Mouse (Mus musculus): ENCODE data around the gene Col28a1.

The Col28a1 gene

DNA sequence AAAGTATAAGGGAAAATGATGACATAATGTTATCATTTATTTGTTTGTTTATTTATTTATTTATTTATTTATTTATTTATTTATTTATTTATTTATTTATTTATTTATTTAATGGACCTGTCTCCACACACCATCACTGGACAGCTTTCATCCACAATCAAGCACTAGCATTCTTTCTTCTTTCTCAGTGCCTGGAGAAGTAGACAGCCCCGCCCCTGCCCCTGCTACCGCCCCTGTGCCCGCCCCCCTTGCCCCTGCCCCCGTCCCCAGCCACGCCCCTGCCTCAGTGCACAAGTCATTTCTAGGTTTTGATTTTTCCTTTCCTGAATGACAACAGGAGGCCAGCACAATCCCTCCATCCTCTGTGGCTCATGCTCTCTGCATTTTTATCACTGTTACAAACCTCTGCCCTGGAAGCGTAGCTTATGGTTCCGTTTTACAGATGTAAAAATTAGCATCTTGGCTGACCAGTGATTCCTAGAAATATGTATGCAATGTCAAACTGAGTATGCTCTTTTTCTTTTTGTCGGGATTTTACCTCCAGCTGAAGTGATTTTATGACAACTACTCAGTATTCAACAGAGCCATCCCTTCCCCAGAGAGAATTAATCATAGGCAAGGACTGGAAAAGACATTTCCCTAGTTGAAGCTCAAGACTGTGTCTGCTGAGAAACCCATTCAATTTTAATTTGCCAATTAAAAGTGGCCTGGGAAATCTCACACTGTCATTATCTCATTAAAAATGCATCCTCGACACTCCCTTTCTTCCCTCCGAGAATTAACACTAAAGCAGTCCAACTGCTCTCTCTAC, 39.7 kb downstream of the Col28a1 start:
- TF ChIP-seq POU5F1 (IDR thresholded peaks at IDR 0.05; ENCODE audit: borderline replicate concordance, low read length) (no peak), CTCF (conservative IDR thresholded peaks at IDR 0.05; ENCODE audit: low read length) (no peak), NANOG (IDR thresholded peaks at IDR 0.05; ENCODE audit: borderline replicate concordance, low read length) (no peak)
- no peaks in the 10 kb centered on the region for H3K27me3 ChIP-seq (ENCODE audit: insufficient read depth, low read length)
- no peaks in the 10 kb centered on the region for H3K36me3 ChIP-seq (ENCODE audit: insufficient read depth, low read length)
- no peaks in the 10 kb centered on the region for H3K4me1 ChIP-seq (replicated peaks; ENCODE audit: low read depth, low read length)
- H3K4me3 ChIP-seq (replicated peaks; ENCODE audit: low read length), result no peak overlapping the region
- no peaks in the 10 kb centered on the region for H3K9me3 ChIP-seq (ENCODE audit: low read length)

GRCm38 (mm10) chr6:8148916-8149315, 43.5 kb downstream of the Col28a1 start:
- Histone ChIP-seq H3K4me3 (replicated peaks; ENCODE audit: low read length) (no peak overlapping the region), H3K9me3 (ENCODE audit: low read length) (no peaks in the 10 kb centered on the region), H3K27me3 (ENCODE audit: insufficient read depth, low read length) (no peaks in the 10 kb centered on the region), H3K36me3 (ENCODE audit: insufficient read depth, low read length) (no peaks in the 10 kb centered on the region), H3K4me1 (replicated peaks; ENCODE audit: low read depth, low read length) (no peaks in the 10 kb centered on the region)
- TF ChIP-seq POU5F1 (IDR thresholded peaks at IDR 0.05; ENCODE audit: borderline replicate concordance, low read length) (no peak), NANOG (IDR thresholded peaks at IDR 0.05; ENCODE audit: borderline replicate concordance, low read length) (no peak), CTCF (conservative IDR thresholded peaks at IDR 0.05; ENCODE audit: low read length) (no peak)

DNA sequence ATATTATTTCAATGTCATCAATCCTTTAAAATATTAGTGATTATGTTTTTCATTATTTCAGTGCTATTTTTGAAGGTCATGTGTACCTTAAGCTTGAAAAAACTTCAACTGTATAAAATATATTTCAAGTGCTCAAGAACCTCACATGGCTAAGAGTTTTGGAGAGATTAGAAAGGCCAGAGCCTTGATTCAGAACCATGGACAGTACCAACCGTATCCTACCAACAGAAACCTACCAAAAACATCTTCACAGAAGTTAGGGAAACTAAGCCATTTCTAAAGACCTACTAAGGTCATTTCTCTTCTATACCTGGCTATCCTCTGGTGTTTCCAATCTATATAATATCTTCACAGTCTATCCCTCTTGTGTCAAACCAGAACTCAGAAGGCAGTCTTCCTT, 50.5 kb downstream of the Col28a1 start:
- no peaks in the 10 kb centered on the region for H3K4me1 ChIP-seq (replicated peaks; ENCODE audit: low read depth, low read length)
- no peaks in the 10 kb centered on the region for H3K27me3 ChIP-seq (ENCODE audit: insufficient read depth, low read length)
- no peaks in the 10 kb centered on the region for H3K9me3 ChIP-seq (ENCODE audit: low read length)
- TF ChIP-seq CTCF (conservative IDR thresholded peaks at IDR 0.05; ENCODE audit: low read length) (no peak), NANOG (IDR thresholded peaks at IDR 0.05; ENCODE audit: borderline replicate concordance, low read length) (no peak), POU5F1 (IDR thresholded peaks at IDR 0.05; ENCODE audit: borderline replicate concordance, low read length) (no peak)
- no peak overlapping the region for H3K4me3 ChIP-seq (replicated peaks; ENCODE audit: low read length)
- H3K36me3 ChIP-seq (ENCODE audit: insufficient read depth, low read length), result no peaks in the 10 kb centered on the region

DNA sequence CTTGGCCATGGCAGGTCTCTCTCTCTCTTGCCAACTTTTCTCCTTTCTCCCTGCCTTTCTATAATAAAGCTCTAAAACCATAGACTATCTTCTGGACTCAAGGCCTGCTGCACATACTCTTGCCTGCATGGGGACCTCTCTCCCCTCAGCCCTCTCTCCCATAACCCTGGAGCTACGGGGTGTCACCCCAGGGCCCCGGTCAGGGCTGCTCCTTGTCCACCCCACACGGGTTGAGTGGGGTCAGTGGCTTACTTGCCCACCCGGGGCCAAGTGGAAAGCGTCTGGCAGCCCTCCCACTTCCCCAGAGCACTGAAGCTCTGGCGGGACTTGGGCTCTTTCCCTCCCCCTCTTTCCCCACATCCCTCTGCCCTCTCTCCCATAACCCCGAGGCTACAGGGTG, 62.3 kb downstream of the Col28a1 start:
- Histone ChIP-seq H3K9me3 (ENCODE audit: low read length) (no peaks in the 10 kb centered on the region), H3K27me3 (ENCODE audit: insufficient read depth, low read length) (no peaks in the 10 kb centered on the region), H3K4me1 (replicated peaks; ENCODE audit: low read depth, low read length) (no peaks in the 10 kb centered on the region), H3K4me3 (replicated peaks; ENCODE audit: low read length) (no peak overlapping the region), H3K36me3 (ENCODE audit: insufficient read depth, low read length) (no peaks in the 10 kb centered on the region)
- TF ChIP-seq POU5F1 (IDR thresholded peaks at IDR 0.05; ENCODE audit: borderline replicate concordance, low read length) (no peak), CTCF (conservative IDR thresholded peaks at IDR 0.05; ENCODE audit: low read length) (no peak), NANOG (IDR thresholded peaks at IDR 0.05; ENCODE audit: borderline replicate concordance, low read length) (no peak)

DNA sequence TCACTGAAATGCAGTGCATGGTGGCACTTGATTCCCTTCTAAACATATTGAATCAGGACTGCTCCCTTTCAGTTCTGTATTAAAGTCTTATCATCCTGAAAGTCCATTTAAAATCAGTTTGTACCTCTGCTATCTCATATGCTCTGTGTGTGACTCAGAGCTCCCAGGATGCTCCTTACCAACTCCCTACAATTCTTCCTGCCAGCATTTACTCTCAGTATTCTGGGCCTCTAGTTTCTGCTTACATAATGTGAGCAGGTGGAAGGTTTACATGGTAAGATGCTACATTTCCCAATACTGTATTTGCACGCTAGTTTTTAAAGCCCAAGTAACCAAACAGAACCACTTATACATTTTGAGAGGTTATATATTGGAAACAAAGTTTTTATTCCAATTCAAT, 64.3 kb downstream of the Col28a1 start:
- TF ChIP-seq POU5F1 (IDR thresholded peaks at IDR 0.05; ENCODE audit: borderline replicate concordance, low read length) (no peak), CTCF (conservative IDR thresholded peaks at IDR 0.05; ENCODE audit: low read length) (no peak), NANOG (IDR thresholded peaks at IDR 0.05; ENCODE audit: borderline replicate concordance, low read length) (no peak)
- H3K4me1 ChIP-seq (replicated peaks; ENCODE audit: low read depth, low read length), result no peaks in the 10 kb centered on the region
- H3K27me3 ChIP-seq (ENCODE audit: insufficient read depth, low read length), result no peaks in the 10 kb centered on the region
- H3K9me3 ChIP-seq (ENCODE audit: low read length), result no peaks in the 10 kb centered on the region
- H3K4me3 ChIP-seq (replicated peaks; ENCODE audit: low read length), result no peak overlapping the region
- no peaks in the 10 kb centered on the region for H3K36me3 ChIP-seq (ENCODE audit: insufficient read depth, low read length)

- Histone ChIP-seq H3K4me3 (replicated peaks; ENCODE audit: low read length) (no peak overlapping the region), H3K36me3 (ENCODE audit: insufficient read depth, low read length) (no peaks in the 10 kb centered on the region), H3K4me1 (replicated peaks; ENCODE audit: low read depth, low read length) (no peaks in the 10 kb centered on the region), H3K9me3 (ENCODE audit: low read length) (no peaks in the 10 kb centered on the region), H3K27me3 (ENCODE audit: insufficient read depth, low read length) (no peaks in the 10 kb centered on the region)
- no peak for TF ChIP-seq NANOG (IDR thresholded peaks at IDR 0.05; ENCODE audit: borderline replicate concordance, low read length)
- TF ChIP-seq CTCF (conservative IDR thresholded peaks at IDR 0.05; ENCODE audit: low read length), result no peak
- TF ChIP-seq POU5F1 (IDR thresholded peaks at IDR 0.05; ENCODE audit: borderline replicate concordance, low read length), result no peak
Observed at GRCm38 (mm10) chr6:8126545-8126944, 65.9 kb downstream of the Col28a1 start.

- no peak for TF ChIP-seq POU5F1 (IDR thresholded peaks at IDR 0.05; ENCODE audit: borderline replicate concordance, low read length)
- TF ChIP-seq CTCF (conservative IDR thresholded peaks at IDR 0.05; ENCODE audit: low read length), result no peak
- peak; percentile 94 for TF ChIP-seq NANOG (IDR thresholded peaks at IDR 0.05; ENCODE audit: borderline replicate concordance, low read length)
- Histone ChIP-seq H3K4me3 (replicated peaks; ENCODE audit: low read length) (no peak overlapping the region), H3K9me3 (ENCODE audit: low read length) (peaks cover 34% of the 10 kb centered on the region), H3K27me3 (ENCODE audit: insufficient read depth, low read length) (no peaks in the 10 kb centered on the region), H3K4me1 (replicated peaks; ENCODE audit: low read depth, low read length) (peaks cover 9% of the 10 kb centered on the region), H3K36me3 (ENCODE audit: insufficient read depth, low read length) (no peaks in the 10 kb centered on the region)
Observed at GRCm38 (mm10) chr6:8119116-8119515, 73.3 kb downstream of the Col28a1 start.

DNA sequence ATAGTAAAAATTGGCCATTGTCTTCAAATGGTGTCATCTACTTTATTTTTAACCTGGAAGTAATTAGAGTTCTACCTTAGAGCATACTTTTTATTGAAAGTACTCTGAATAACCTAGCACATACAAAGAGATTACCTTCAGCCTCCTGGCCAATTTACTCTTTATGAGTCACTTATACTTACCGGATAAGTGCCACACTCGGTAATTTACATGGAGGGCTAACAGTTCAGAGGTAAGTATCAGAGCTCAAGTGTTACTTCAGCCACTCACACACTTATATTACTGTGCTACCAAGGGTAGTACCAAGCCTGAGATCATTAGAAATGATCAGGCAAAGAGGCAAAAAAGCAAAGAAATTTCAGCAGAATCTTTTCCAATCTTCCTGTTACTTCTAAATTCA, 73.8 kb downstream of the Col28a1 start:
- TF ChIP-seq NANOG (IDR thresholded peaks at IDR 0.05; ENCODE audit: borderline replicate concordance, low read length) (no peak), CTCF (conservative IDR thresholded peaks at IDR 0.05; ENCODE audit: low read length) (no peak), POU5F1 (IDR thresholded peaks at IDR 0.05; ENCODE audit: borderline replicate concordance, low read length) (no peak)
- Histone ChIP-seq H3K27me3 (ENCODE audit: insufficient read depth, low read length) (no peaks in the 10 kb centered on the region), H3K4me1 (replicated peaks; ENCODE audit: low read depth, low read length) (peaks cover 9% of the 10 kb centered on the region), H3K4me3 (replicated peaks; ENCODE audit: low read length) (no peak overlapping the region), H3K9me3 (ENCODE audit: low read length) (peaks cover 37% of the 10 kb centered on the region), H3K36me3 (ENCODE audit: insufficient read depth, low read length) (no peaks in the 10 kb centered on the region)
